Mouse (Mus musculus) MEL (cell line): Measurements from ENCODE around the gene Bckdhb. TPM values are rescaled to one million over a fixed set of nuclear protein-coding genes. Genes with fewer than 3 reads are reported as not detected.
"Not testable (repeated sequence)": the region's sequence is repeated elsewhere in the genome, so short reads cannot be mapped to it uniquely, and the experiment has no call there.

Source experiments
- DNase-seq: peaks from one replicate; pipeline ENCODE4 v3.0.0; 2011; ENCODE audit warnings: low read depth, low spot score
- H3K27ac ChIP-seq: 2 replicates; pipeline ENCODE4 v1.5.1; 2012; ENCODE audit warnings: low read depth, mild to moderate bottlenecking, control low read depth, low read length, moderate library complexity; ENCODE audit not compliant: control insufficient read depth
- H3K27me3 ChIP-seq, 2 experiments: fragments of 150-350 bp in 1 of 2; sonication (generic) in 1 of 2; 2 replicates each; pipeline ENCODE4 v1.6.1; 2012; ENCODE audit warnings: low read length in 2 of 2, mild to moderate bottlenecking in 2 of 2, improper control_type of control experiment in 1 of 2, moderate library complexity in 1 of 2; ENCODE audit not compliant: insufficient read depth in 2 of 2, control insufficient read depth in 1 of 2
- H3K36me3 ChIP-seq, 2 experiments: 2 replicates each; pipeline ENCODE4 v1.6.1; 2012 to 2014; ENCODE audit warnings: low read length in 2 of 2, improper control_type of control experiment in 1 of 2, inconsistent platforms in 1 of 2, mild to moderate bottlenecking in 1 of 2; ENCODE audit not compliant: insufficient read depth in 2 of 2, control insufficient read depth in 1 of 2
- H3K4me1 ChIP-seq, 2 experiments: fragments of 150-350 bp in 1 of 2; sonication (generic) in 1 of 2; 2 replicates each; pipeline ENCODE4 v1.6.1; 2012; ENCODE audit warnings: low read length in 2 of 2, improper control_type of control experiment in 1 of 2, mild to moderate bottlenecking in 1 of 2; ENCODE audit not compliant: insufficient read depth in 2 of 2, control insufficient read depth in 1 of 2
- H3K4me3 ChIP-seq, 2 experiments: fragments of 150-350 bp in 1 of 2; sonication (generic) in 1 of 2; 2 replicates each; pipeline ENCODE4 v1.5.1; 2012; ENCODE audit warnings: low read depth in 2 of 2, low read length in 2 of 2, mild to moderate bottlenecking in 2 of 2, moderate library complexity in 2 of 2, control low read depth in 1 of 2, improper control_type of control experiment in 1 of 2; ENCODE audit not compliant: control insufficient read depth in 1 of 2, insufficient read depth in 1 of 2
- H3K79me2 ChIP-seq: 2 replicates; pipeline ENCODE4 v1.6.1; 2012; ENCODE audit warnings: mild to moderate bottlenecking, low read length, moderate library complexity; ENCODE audit not compliant: control insufficient read depth, poor library complexity, insufficient read depth
- H3K9ac ChIP-seq: 2 replicates; pipeline ENCODE4 v1.6.1; 2012; ENCODE audit warnings: low read depth, mild to moderate bottlenecking, control low read depth, low read length, moderate library complexity; ENCODE audit not compliant: control insufficient read depth, poor library complexity, severe bottlenecking
- H3K9me3 ChIP-seq: fragments of 150-350 bp; sonication (generic); replicated peaks from 2 replicates; pipeline ENCODE4 v1.6.1; 2012; ENCODE audit warnings: mild to moderate bottlenecking, low read length, improper control_type of control experiment, moderate library complexity; ENCODE audit not compliant: insufficient read depth
- BHLHE40 ChIP-seq: IDR thresholded peaks from 2 replicates; pipeline ENCODE4 v1.6.1; 2012; ENCODE audit warnings: low read depth, mild to moderate bottlenecking, inconsistent platforms, low read length, improper control_type of control experiment, borderline replicate concordance
- CHD2 ChIP-seq: IDR thresholded peaks from 2 replicates; pipeline ENCODE4 v1.6.1; 2011; ENCODE audit warnings: low read length, improper control_type of control experiment
- E2F4 ChIP-seq: IDR thresholded peaks from 2 replicates; pipeline ENCODE4 v1.6.1; 2011; ENCODE audit warnings: low read depth, low read length, improper control_type of control experiment, borderline replicate concordance
- ELF1 ChIP-seq: IDR thresholded peaks from 2 replicates; pipeline ENCODE4 v1.6.1; 2014; ENCODE audit warnings: low read depth, mild to moderate bottlenecking, inconsistent platforms, low read length, improper control_type of control experiment, moderate library complexity
- ETS1 ChIP-seq: IDR thresholded peaks from 2 replicates; pipeline ENCODE4 v1.6.1; 2012; ENCODE audit warnings: low read depth, mild to moderate bottlenecking, inconsistent platforms, low read length, improper control_type of control experiment, moderate library complexity
- GABPA ChIP-seq: IDR thresholded peaks from 2 replicates; pipeline ENCODE4 v1.6.1; 2012; ENCODE audit warnings: low read depth, mild to moderate bottlenecking, inconsistent platforms, low read length, improper control_type of control experiment, moderate library complexity
- GATA1 ChIP-seq: IDR thresholded peaks from 2 replicates; pipeline ENCODE4 v1.6.1; 2011; ENCODE audit warnings: low read depth, low read length, improper control_type of control experiment
- HCFC1 ChIP-seq: IDR thresholded peaks from 2 replicates; pipeline ENCODE4 v1.6.1; 2012; ENCODE audit warnings: low read depth, mild to moderate bottlenecking, inconsistent platforms, low read length, improper control_type of control experiment, moderate library complexity
- KAT2A ChIP-seq: conservative IDR thresholded peaks from 2 replicates; pipeline ENCODE4 v1.6.1; 2012; ENCODE audit warnings: low read depth, low read length, improper control_type of control experiment, inconsistent platforms
- MAX ChIP-seq: IDR thresholded peaks from 2 replicates; pipeline ENCODE4 v1.6.1; 2011; ENCODE audit warnings: low read length, improper control_type of control experiment
- MXI1 ChIP-seq: IDR thresholded peaks from 2 replicates; pipeline ENCODE4 v1.6.1; 2011; ENCODE audit warnings: mild to moderate bottlenecking, low read depth, low read length, improper control_type of control experiment
- NRF1 ChIP-seq: IDR thresholded peaks from 2 replicates; pipeline ENCODE4 v1.6.1; 2014; ENCODE audit warnings: low read depth, mild to moderate bottlenecking, inconsistent platforms, low read length, improper control_type of control experiment, moderate library complexity; ENCODE audit not compliant: poor library complexity, insufficient read depth, severe bottlenecking
- POLR2AphosphoS5 ChIP-seq: IDR thresholded peaks from 2 replicates; pipeline ENCODE4 v1.6.1; 2012; ENCODE audit warnings: low read depth, borderline replicate concordance, mild to moderate bottlenecking, inconsistent platforms, low read length, moderate library complexity, mixed read lengths
- SIN3A ChIP-seq: IDR thresholded peaks from 2 replicates; pipeline ENCODE4 v1.6.1; 2012; ENCODE audit warnings: low read length, improper control_type of control experiment, inconsistent platforms
- TAL1 ChIP-seq: IDR thresholded peaks from 2 replicates; pipeline ENCODE4 v1.6.1; 2012; ENCODE audit warnings: mild to moderate bottlenecking, inconsistent platforms, low read length, moderate library complexity, mixed read lengths
- TCF12 ChIP-seq: IDR thresholded peaks from 2 replicates; pipeline ENCODE4 v1.6.1; 2014; ENCODE audit warnings: low read depth, mild to moderate bottlenecking, inconsistent platforms, low read length, improper control_type of control experiment, moderate library complexity
- UBTF ChIP-seq: IDR thresholded peaks from 2 replicates; pipeline ENCODE4 v1.6.1; 2012; ENCODE audit warnings: low read depth, mild to moderate bottlenecking, inconsistent platforms, low read length, improper control_type of control experiment, moderate library complexity, borderline replicate concordance; ENCODE audit not compliant: insufficient read depth
- USF1 ChIP-seq: IDR thresholded peaks from 2 replicates; pipeline ENCODE4 v1.6.1; 2014; ENCODE audit warnings: low read depth, mild to moderate bottlenecking, inconsistent platforms, low read length, improper control_type of control experiment, moderate library complexity
- USF2 ChIP-seq, 2 experiments: IDR thresholded peaks; 2 replicates each; pipeline ENCODE4 v1.6.1; 2011 to 2012; ENCODE audit warnings: improper control_type of control experiment in 2 of 2, low read length in 2 of 2, borderline replicate concordance in 1 of 2, inconsistent platforms in 1 of 2, low read depth in 1 of 2, mild to moderate bottlenecking in 1 of 2; ENCODE audit not compliant: insufficient read depth in 1 of 2
- ZKSCAN1 ChIP-seq: IDR thresholded peaks from 2 replicates; pipeline ENCODE4 v1.6.1; 2012; ENCODE audit warnings: low read depth, mild to moderate bottlenecking, inconsistent platforms, low read length, improper control_type of control experiment, moderate library complexity
- ZMIZ1 ChIP-seq: IDR thresholded peaks from 2 replicates; pipeline ENCODE4 v1.6.1; 2012; ENCODE audit warnings: low read depth, mild to moderate bottlenecking, inconsistent platforms, low read length, improper control_type of control experiment, moderate library complexity
- ZNF384 ChIP-seq: IDR thresholded peaks from 2 replicates; pipeline ENCODE4 v1.6.1; 2012; ENCODE audit warnings: low read depth, mild to moderate bottlenecking, inconsistent platforms, low read length, improper control_type of control experiment
- polyA plus RNA-seq, 2 experiments: library from polyadenylated mRNA; stranded (reverse) in 1 of 2; unstranded in 1 of 2; fragments of >175 nt in 1 of 2; fragments of >200 nt in 1 of 2; gene quantifications; 2 replicates each; pipeline versions ENCODE4 v1.2.1 to v1.2.4; 2012; ENCODE audit warnings: low replicate concordance in 2 of 2, low read depth in 1 of 2; ENCODE audit not compliant: insufficient read length in 2 of 2, insufficient read depth in 1 of 2, missing spikeins in 1 of 2
- total RNA-seq: library from RNA; depleted of rRNA; stranded (reverse); fragments of 300-350 nt; gene quantifications from 2 replicates; pipeline ENCODE4 v1.2.3, GENCODE M21; 2012

Bckdhb gene
- total and polyA plus RNA-seq, 3 experiments: 15.9 to 26.6 TPM; not detected in 1

DNA sequence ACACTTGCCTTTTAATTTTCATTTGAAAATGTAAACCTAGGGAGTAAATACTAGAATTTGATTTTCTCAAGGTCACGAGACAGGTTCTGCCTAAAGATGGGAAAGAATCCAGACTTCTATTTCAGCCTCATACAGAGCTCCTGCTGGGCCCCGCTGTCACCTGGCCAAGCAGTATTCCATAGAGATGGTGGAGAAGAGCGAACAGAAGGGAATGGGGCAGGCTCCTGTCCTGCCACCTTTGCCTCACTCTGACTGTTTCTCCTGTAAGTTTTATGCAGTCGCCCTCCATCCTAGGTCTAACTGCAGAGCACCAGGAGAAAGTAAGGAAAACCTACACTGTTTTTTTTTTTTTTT lies 720 bp downstream of the Bckdhb start:
- no peak for TF ChIP-seq KAT2A
- TF ChIP-seq ZNF384: no peak
- no peak for TF ChIP-seq BHLHE40
- TF ChIP-seq ETS1: no peak
- TF ChIP-seq E2F4: no peak
- TF ChIP-seq NRF1: no peak
- TF ChIP-seq SIN3A: no peak
- TF ChIP-seq GATA1: no peak
- TF ChIP-seq TCF12: no peak
- TF ChIP-seq TAL1: no peak
- no peak for TF ChIP-seq POLR2AphosphoS5
- TF ChIP-seq ZMIZ1: no peak
- TF ChIP-seq USF1: no peak
- TF ChIP-seq ELF1: no peak
- Histone ChIP-seq H3K4me1 (peaks cover 6 to 16% of the 10 kb centered on the region in 2 experiments; a peak in 3 of 4 replicates), H3K36me3 (peaks cover 0 to 13% of the 10 kb centered on the region in 2 experiments; a peak in 3 of 4 replicates), H3K79me2 (peaks cover 2% of the 10 kb centered on the region; the same call in 1 of the 2 replicates), H3K27me3 (no peaks in the 10 kb centered on the region), H3K9me3 (no peaks in the 10 kb centered on the region), H3K9ac (peak overlapping the region; percentile 73; the same call in 1 of the 2 replicates), H3K27ac (no peak overlapping the region), H3K4me3 (peak overlapping the region; percentile 83 to 91)
- DNase-seq: no peak

DNA sequence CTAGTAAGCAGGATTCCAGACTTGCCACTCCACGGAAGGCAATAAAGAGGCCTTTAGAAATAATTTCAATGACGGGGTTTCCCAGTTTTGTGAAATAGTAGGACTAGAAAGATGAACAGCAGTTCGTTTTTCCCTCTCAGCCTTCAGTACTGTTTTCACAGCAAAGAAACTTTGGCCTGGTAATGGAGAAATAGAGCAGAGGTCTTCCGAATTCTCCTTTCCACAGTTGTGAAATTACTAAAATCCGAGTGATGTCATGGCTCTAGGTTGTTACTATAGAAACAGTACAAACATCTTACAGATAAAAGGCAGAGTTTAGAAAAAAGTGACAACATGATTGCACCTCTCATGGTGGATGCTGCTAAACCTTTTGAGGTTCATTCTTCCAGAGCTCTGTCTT lies 1.4 kb downstream of the Bckdhb start:
- H3K27ac ChIP-seq: no peak overlapping the region
- DNase-seq: no peak
- H3K36me3 ChIP-seq: peaks cover 0 to 13% of the 10 kb centered on the region in 2 experiments; a peak in 3 of 4 replicates
- no peaks in the 10 kb centered on the region for H3K9me3 ChIP-seq
- no peak overlapping the region for H3K4me3 ChIP-seq
- H3K27me3 ChIP-seq: no peaks in the 10 kb centered on the region
- H3K9ac ChIP-seq: no peak overlapping the region
- peaks cover 2% of the 10 kb centered on the region; the same call in 1 of the 2 replicates for H3K79me2 ChIP-seq
- H3K4me1 ChIP-seq: peaks cover 6 to 16% of the 10 kb centered on the region in 2 experiments; a peak in 3 of 4 replicates
- no peak for TF ChIP-seq USF2 (IDR thresholded peaks at IDR 0.05; ENCODE audit: borderline replicate concordance in 1 of 2, insufficient read depth in 1 of 2, low read depth in 1 of 2, low read length in 2 of 2)
- no peak for TF ChIP-seq MXI1
- no peak for TF ChIP-seq POLR2AphosphoS5
- TF ChIP-seq E2F4: no peak
- no peak for TF ChIP-seq GABPA
- no peak for TF ChIP-seq CHD2
- no peak for TF ChIP-seq ZMIZ1
- TF ChIP-seq HCFC1: no peak
- TF ChIP-seq ETS1: no peak
- no peak for TF ChIP-seq UBTF
- no peak for TF ChIP-seq MAX
- TF ChIP-seq ZKSCAN1: no peak

GRCm38 (mm10) chr9:83939501-83939900 lies 14.6 kb downstream of the Bckdhb start:
- H3K9ac ChIP-seq, H3K27ac ChIP-seq, H3K27me3 ChIP-seq, H3K36me3 ChIP-seq, H3K79me2 ChIP-seq, H3K4me3 ChIP-seq, H3K9me3 ChIP-seq, H3K4me1 ChIP-seq, DNase-seq: not testable (repeated sequence)
